Mouse (Mus musculus): ENCODE measurements around the gene Filip1. TPM values are rescaled to one million over a fixed set of nuclear protein-coding genes. Genes with fewer than 3 reads are reported as not detected.
"Not testable (repeated sequence)": the region's sequence is repeated elsewhere in the genome, so short reads cannot be mapped to it uniquely, and the experiment has no call there.

The Filip1 gene
- 100 to 1,000 TPM; 121 to 141 TPM for total RNA-seq (2021)

- DNase-seq, result no peak
- intact Hi-C loops (cut with DNase I), result no loop called here
Measured at GRCm38 (mm10) chr9:80012751-80013150, at the start of gene Filip1. Filip1 (minus strand) TSS chr9:80012851.

DNA sequence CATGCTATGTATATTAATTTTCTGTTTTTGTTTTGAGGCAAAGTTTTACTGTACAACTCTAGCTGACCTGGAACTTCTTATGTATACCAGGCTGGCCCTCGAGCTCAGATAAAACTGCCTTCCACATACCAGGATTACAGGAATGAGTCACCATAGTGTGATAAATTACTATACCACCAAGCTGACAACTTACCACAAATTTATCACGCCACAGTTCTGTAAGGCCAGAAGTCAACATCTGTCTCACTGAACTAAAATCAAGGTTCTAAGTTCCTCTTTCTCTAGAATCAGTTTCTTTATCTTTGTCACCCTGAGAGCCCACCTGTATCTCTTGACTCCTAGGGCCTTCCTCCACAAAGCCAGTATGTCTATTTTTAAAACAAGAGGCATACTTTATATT lies 45.0 kb upstream of the Filip1 start:
- no peak for DNase-seq
- intact Hi-C loops (cut with DNase I), result no loop called here

GRCm38 (mm10) chr9:80052951-80053350 lies 40.3 kb upstream of the Filip1 start:
- intact Hi-C loops (cut with DNase I), result no loop called here
- DNase-seq, result no peak

- intact Hi-C loops (cut with DNase I); DNase-seq: not testable (repeated sequence)
Measured at GRCm38 (mm10) chr9:80049271-80049670, 36.6 kb upstream of the Filip1 start.

DNA sequence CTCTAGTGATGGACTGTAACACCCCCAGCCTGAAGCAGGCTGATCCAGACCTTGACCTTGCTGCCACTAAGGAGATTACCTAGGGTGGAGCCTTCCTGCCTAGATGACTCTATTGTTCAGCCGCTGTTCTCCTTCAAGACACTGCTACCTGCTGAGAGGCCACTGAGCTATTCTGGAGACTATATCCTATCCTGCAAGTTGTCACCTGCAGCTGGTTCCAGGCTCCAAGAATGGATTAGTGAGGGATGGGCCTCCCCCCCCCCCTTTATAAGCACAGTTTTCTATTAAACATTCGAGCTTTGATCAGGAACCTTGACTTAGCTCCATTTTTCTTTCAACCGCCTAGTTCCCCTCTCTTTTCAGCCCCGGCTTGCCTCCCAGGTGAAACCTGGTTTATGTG lies 31.6 kb upstream of the Filip1 start:
- intact Hi-C loops (cut with DNase I); DNase-seq: not testable (repeated sequence)

- intact Hi-C loops (cut with DNase I), result no loop called here
- no peak for DNase-seq
Measured at GRCm38 (mm10) chr9:80039296-80039815, 26.7 kb upstream of the Filip1 start.

DNA sequence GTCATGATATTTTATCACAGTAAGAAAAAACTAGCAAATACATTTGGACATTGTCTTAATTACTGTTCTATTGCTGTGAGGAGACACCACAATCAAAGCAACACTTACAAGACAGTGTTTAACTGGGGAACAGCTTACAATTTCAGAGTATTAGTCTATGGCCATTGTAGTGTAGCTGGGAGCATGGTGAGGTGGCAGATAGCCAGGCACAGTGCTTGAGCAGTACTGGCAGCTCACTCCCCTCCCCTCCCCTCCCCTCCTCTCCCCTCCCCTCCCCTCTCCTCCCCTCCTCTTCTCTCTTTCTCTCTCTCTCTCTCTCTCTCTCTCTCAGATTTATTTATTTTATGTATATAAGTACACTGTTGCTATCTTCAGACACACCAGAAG lies 25.3 kb upstream of the Filip1 start:
- intact Hi-C loops (cut with DNase I), result no loop called here
- no peak for DNase-seq

GRCm38 (mm10) chr9:80037262-80037996 lies 24.8 kb upstream of the Filip1 start:
- no peak for DNase-seq
- intact Hi-C loops (cut with DNase I), result no loop called here

GRCm38 (mm10) chr9:80026581-80027021 lies 13.9 kb upstream of the Filip1 start:
- intact Hi-C loops (cut with DNase I), result loop anchor here (2.0 to 10.0 kb wide), 2 partner anchors 220 to 1242 kb away; no protein-coding TSS in a partner anchor
- no peak for DNase-seq

DNA sequence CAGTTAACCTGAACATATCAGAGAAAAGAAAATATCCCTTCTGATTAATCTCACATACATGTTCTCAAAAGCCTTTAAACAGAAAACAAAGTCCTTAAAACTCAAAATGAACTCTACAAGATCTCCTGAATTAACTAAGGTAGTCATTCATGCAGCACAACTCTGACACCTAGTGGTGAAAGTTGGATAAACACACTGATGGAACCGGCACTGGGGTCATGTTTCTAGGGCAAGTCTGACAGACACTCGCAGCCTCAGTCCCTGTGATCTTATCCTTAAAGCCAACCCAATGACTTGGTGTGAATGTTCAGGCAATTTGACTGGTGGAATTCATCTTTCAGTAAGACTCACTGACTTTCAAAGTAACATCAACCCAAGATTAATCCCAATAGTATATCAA lies 13.4 kb upstream of the Filip1 start:
- peak; percentile 58 to 62 for DNase-seq
- intact Hi-C loops (cut with DNase I), result loop anchor here (2.0 to 10.0 kb wide), 2 partner anchors 219 to 1241 kb away; no protein-coding TSS in a partner anchor

DNA sequence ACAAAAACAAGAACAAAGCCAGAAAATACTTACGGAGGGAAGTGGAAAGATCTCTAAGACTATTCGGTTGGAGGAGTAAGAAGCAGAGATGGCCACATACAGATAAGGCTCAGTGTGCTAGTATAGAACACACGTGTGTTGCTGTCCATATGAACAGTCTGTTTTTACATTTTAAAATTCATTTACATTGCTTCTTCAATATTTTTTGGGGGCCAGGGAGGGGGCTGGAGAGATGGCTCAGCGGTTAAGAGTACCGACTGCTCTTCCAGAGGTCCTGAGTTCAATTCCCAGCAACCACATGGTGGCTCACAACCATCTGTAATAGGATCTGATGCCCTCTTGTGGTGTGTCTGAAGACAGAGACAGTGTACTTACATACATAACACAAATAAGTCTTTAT lies 12.7 kb upstream of the Filip1 start:
- not testable (repeated sequence) for DNase-seq
- intact Hi-C loops (cut with DNase I), result loop anchor here (10.0 kb wide), 1 partner anchor 1241 kb away; no protein-coding TSS in a partner anchor

GRCm38 (mm10) chr9:80022821-80023220 lies 10.2 kb upstream of the Filip1 start:
- no peak for DNase-seq
- intact Hi-C loops (cut with DNase I), result loop anchor here (10.0 kb wide), 1 partner anchor 1238 kb away; no protein-coding TSS in a partner anchor

DNA sequence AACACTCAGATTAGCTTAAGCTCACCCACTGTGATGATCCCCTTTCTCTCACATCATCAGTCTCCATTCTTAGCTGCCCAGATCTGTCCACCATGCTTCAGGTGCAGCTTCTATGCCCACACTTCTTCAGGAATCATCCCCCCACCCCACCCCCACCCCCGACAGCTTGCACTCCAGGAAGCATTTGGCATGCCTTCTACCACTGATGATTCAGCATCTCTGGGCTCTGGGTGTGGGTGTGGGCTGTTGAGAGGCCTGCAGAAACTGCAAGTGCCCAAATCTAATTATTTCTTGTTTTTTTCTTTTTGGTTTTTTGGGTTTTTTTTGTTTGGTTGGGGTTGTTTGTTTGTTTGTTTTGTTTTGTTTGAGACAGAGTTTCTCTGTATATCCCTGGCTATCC lies 9.0 kb upstream of the Filip1 start:
- no peak for DNase-seq
- intact Hi-C loops (cut with DNase I), result loop anchor here (10.0 kb wide), 1 partner anchor 1237 kb away; no protein-coding TSS in a partner anchor

GRCm38 (mm10) chr9:80020429-80020828 lies 7.8 kb upstream of the Filip1 start:
- DNase-seq, result no peak
- intact Hi-C loops (cut with DNase I), result loop anchor here (10.0 kb wide), 1 partner anchor 1236 kb away; no protein-coding TSS in a partner anchor

GRCm38 (mm10) chr9:80012016-80012415 lies 635 bp downstream of the Filip1 start:
- intact Hi-C loops (cut with DNase I), result no loop called here
- DNase-seq, result no peak

DNA sequence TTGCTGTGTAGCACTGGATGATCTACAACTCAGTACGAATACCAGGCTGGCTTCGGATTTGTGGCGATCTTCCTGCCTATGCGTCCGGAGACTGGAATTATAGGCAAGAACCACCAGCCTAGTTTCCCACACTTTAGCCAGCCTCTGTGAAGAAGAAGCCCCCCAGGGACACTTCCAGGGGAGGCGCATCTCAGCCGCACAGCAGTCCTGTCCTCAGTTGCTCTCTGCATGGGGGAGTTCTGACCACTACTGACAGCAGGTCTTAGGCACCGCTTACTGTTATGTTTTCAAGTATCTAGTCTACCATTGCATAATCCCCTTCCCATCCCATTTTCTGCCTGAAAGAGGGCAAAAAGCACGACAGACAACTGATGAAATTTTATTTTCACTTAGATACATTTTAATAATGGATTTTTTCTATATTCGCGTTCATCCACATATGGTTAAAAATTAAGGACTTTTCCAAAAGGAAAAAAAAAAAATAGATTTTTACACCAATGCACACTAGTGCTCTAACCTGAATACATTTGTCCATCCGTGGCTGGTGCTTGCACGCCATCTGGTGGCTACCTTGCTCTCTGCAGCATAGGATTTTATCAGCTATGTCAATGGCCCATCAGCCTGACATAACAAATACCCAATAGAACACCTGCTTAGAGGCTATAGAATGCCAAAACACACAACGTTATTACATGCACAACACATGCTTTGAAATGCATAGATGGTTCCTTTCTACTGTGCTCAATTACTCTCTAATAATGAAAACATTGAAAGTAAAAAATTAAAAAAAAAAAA lies 10.1 kb downstream of the Filip1 start:
- DNase-seq, result peak; percentile 84 to 90
- intact Hi-C loops (cut with DNase I), result loop anchor here (1.0 to 2.0 kb wide), 3 partner anchors 22 to 196 kb away; no protein-coding TSS in a partner anchor

DNA sequence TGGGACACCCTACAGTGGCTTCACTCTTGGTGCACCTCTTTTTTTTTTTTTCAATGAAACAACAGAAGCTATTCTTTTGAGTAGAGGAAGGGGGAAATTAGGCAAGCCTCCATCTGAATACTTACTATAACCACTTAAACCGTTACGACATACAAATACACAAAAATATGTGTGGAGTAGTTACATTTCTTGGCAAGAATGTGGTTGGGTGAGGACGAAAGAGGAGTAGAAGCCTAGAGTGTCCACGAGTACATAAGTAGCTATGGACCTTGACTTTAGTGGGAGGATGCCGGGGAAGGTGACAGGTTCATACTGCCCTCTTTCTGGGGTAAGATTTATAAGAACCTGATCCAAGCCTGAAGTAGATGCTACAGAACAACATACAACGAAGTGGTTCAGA lies 15.4 kb downstream of the Filip1 start:
- DNase-seq, result no peak
- intact Hi-C loops (cut with DNase I), result no loop called here

- intact Hi-C loops (cut with DNase I), result no loop called here
- no peak for DNase-seq
Measured at GRCm38 (mm10) chr9:79994296-79994695, 18.4 kb downstream of the Filip1 start.

- intact Hi-C loops (cut with DNase I), result no loop called here
Measured at GRCm38 (mm10) chr9:79993066-79993465, 19.6 kb downstream of the Filip1 start.

GRCm38 (mm10) chr9:79990456-79991017 lies 22.1 kb downstream of the Filip1 start:
- DNase-seq, result no peak
- intact Hi-C loops (cut with DNase I), result no loop called here

More at GRCm38 (mm10) chr9:79993066-79993465, 19.6 kb downstream of the Filip1 start:
- DNase-seq, result no peak

DNA sequence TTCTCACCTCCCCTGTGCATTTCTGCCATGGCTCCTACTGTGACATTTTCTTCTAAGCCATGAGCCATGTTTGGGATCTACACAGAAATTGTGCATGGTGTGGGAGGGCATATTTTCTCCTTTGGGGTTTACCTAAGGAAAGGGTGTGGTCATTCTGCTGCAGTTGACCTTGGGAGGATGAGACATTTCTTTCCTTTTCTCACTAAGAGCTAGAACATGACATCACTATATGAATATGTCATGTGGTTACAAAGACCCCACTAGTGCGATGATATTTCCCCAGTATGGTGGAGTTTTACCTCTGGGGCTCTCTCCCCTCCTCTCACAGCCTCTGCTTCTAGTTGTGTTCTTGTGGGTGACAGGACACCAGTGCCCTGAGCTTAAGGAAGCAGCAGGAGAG lies 22.9 kb downstream of the Filip1 start:
- intact Hi-C loops (cut with DNase I), result no loop called here
- no peak for DNase-seq

Data from heart, postnatal 36 days (tissue).